Mouse (Mus musculus) heart, embryonic 16.5 days (tissue): ENCODE data around the gene Taf11. TPM values are rescaled to one million over a fixed set of nuclear protein-coding genes. Genes with fewer than 3 reads are reported as not detected.

Experiments used
- ATAC-seq: fragments of 200-750 bp; cut with Nextera tagmentation; replicated peaks from 2 replicates; pipeline ENCODE4 v1.8.0; 2017; ENCODE audit warnings: moderate number of reproducible peaks; ENCODE audit not compliant: insufficient read depth, low FRiP score; ENCODE audit errors: extremely low read depth
- H3K27ac ChIP-seq: fragments of 300-500 bp; sonication (generic); 2 replicates; pipeline ENCODE4 v1.5.1; 2014; ENCODE audit warnings: mild to moderate bottlenecking, low read length, control low read depth, moderate library complexity
- H3K27me3 ChIP-seq: fragments of 300-500 bp; sonication (generic); 2 replicates; pipeline ENCODE4 v1.6.1; 2014; ENCODE audit warnings: low read length, mixed read lengths; ENCODE audit not compliant: control insufficient read depth, insufficient read depth
- H3K36me3 ChIP-seq: fragments of 300-500 bp; sonication (generic); 2 replicates; pipeline ENCODE4 v1.6.1; 2014; ENCODE audit not compliant: control insufficient read depth, insufficient read depth
- H3K4me1 ChIP-seq: fragments of 300-500 bp; sonication (generic); 2 replicates; pipeline ENCODE4 v1.6.1; 2014; ENCODE audit warnings: low read length, mixed read lengths; ENCODE audit not compliant: control insufficient read depth, insufficient read depth
- H3K4me2 ChIP-seq: fragments of 300-500 bp; sonication (generic); 2 replicates; pipeline ENCODE4 v1.6.1; 2014; ENCODE audit warnings: low read depth, mild to moderate bottlenecking, control low read depth, low read length
- H3K4me3 ChIP-seq: fragments of 300-500 bp; sonication (generic); 2 replicates; pipeline ENCODE4 v1.5.1; 2014; ENCODE audit warnings: mild to moderate bottlenecking, control low read depth, low read length
- H3K9ac ChIP-seq: fragments of 300-500 bp; sonication (generic); 2 replicates; pipeline ENCODE4 v1.6.1; 2014; ENCODE audit warnings: low read length, control low read depth
- H3K9me3 ChIP-seq: fragments of 300-500 bp; sonication (generic); replicated peaks from 2 replicates; pipeline ENCODE4 v1.6.1; 2016; ENCODE audit warnings: low read length; ENCODE audit not compliant: control insufficient read depth
- WGBS: fragments of 180-500 bp; shearing (Covaris S2); extraction: QIAGEN DNeasy Blood & Tissue Kit; methylation state at CpG from one replicate; pipeline ENCODE4 v1.1.7; 2014; 5-methylcytosine and 5-hydroxymethylcytosine counted together
- polyA plus RNA-seq: library from polyadenylated mRNA; unstranded; fragments of >200 nt; fragmentation: Nextera tagmentation; extraction: Ambion mirVana; gene quantifications from 2 replicates; pipeline ENCODE4 v1.2.1, GENCODE M21; 2015

Taf11 gene
- polyA plus RNA-seq, 1 experiment from 2014 or later = 49.9 TPM

GRCm38 (mm10) chr17:27941698-27942097 is 32.1 kb upstream of the Taf11 start:
- H3K27ac ChIP-seq = no peak overlapping the region
- no peaks in the 10 kb centered on the region for H3K36me3 ChIP-seq
- no peaks in the 10 kb centered on the region for H3K27me3 ChIP-seq
- H3K4me1 ChIP-seq = peaks cover 54% of the 10 kb centered on the region
- no peak overlapping the region for H3K4me2 ChIP-seq
- WGBS = 56% methylated on average over 2 of the region's 2 CpGs
- no peak overlapping the region for H3K9ac ChIP-seq
- H3K4me3 ChIP-seq = no peak overlapping the region
- ATAC-seq = no peak
- H3K9me3 ChIP-seq = no peaks in the 10 kb centered on the region

GRCm38 (mm10) chr17:27941178-27941577 is 31.5 kb upstream of the Taf11 start:
- Histone ChIP-seq H3K4me3 (no peak overlapping the region), H3K4me2 (no peak overlapping the region), H3K27me3 (no peaks in the 10 kb centered on the region), H3K27ac (no peak overlapping the region), H3K36me3 (no peaks in the 10 kb centered on the region), H3K9me3 (no peaks in the 10 kb centered on the region), H3K9ac (no peak overlapping the region), H3K4me1 (peaks cover 49% of the 10 kb centered on the region)
- no peak for ATAC-seq
- 63% methylated on average over 5 of the region's 5 CpGs for WGBS

- Histone ChIP-seq H3K4me1 (peaks cover 40% of the 10 kb centered on the region), H3K4me3 (no peak overlapping the region), H3K27me3 (no peaks in the 10 kb centered on the region), H3K9me3 (no peaks in the 10 kb centered on the region), H3K27ac (peak overlapping the region; percentile 7; the same call in 1 of the 2 replicates), H3K9ac (peak overlapping the region; percentile 17; the same call in 1 of the 2 replicates), H3K36me3 (no peaks in the 10 kb centered on the region), H3K4me2 (no peak overlapping the region)
- 75% methylated on average over 4 of the region's 4 CpGs for WGBS
- no peak for ATAC-seq
Observed at GRCm38 (mm10) chr17:27940352-27940751, 30.7 kb upstream of the Taf11 start.

GRCm38 (mm10) chr17:27939028-27939427 is 29.4 kb upstream of the Taf11 start:
- H3K36me3 ChIP-seq = no peaks in the 10 kb centered on the region
- WGBS = 60% methylated on average over 5 of the region's 5 CpGs
- H3K9me3 ChIP-seq = no peaks in the 10 kb centered on the region
- 0 out of 2 replicates have a peak overlapping the region, but pooled peaks have one; percentile 5 for H3K4me2 ChIP-seq
- ATAC-seq = no peak
- 0 out of 2 replicates have a peak overlapping the region, but pooled peaks have one; percentile 33 for H3K9ac ChIP-seq
- H3K4me1 ChIP-seq = peaks cover 39% of the 10 kb centered on the region
- no peaks in the 10 kb centered on the region for H3K27me3 ChIP-seq
- H3K4me3 ChIP-seq = no peak overlapping the region
- peak overlapping the region; percentile 66 for H3K27ac ChIP-seq

- H3K27me3 ChIP-seq = no peaks in the 10 kb centered on the region
- WGBS = 56% methylated on average over 12 of the region's 12 CpGs
- H3K9ac ChIP-seq = no peak overlapping the region
- peaks cover 39% of the 10 kb centered on the region for H3K4me1 ChIP-seq
- H3K36me3 ChIP-seq = no peaks in the 10 kb centered on the region
- 0 out of 2 replicates have a peak, but pooled peaks have one; percentile 28 for ATAC-seq
- no peak overlapping the region for H3K4me3 ChIP-seq
- peak overlapping the region; percentile 66 for H3K27ac ChIP-seq
- no peaks in the 10 kb centered on the region for H3K9me3 ChIP-seq
- H3K4me2 ChIP-seq = no peak overlapping the region
Observed at GRCm38 (mm10) chr17:27938121-27938754, 28.6 kb upstream of the Taf11 start.

- peaks cover 39% of the 10 kb centered on the region for H3K4me1 ChIP-seq
- no peak for ATAC-seq
- 83% methylated on average over 4 of the region's 4 CpGs for WGBS
- H3K27me3 ChIP-seq = no peaks in the 10 kb centered on the region
- H3K9ac ChIP-seq = no peak overlapping the region
- no peak overlapping the region for H3K4me3 ChIP-seq
- H3K9me3 ChIP-seq = no peaks in the 10 kb centered on the region
- H3K4me2 ChIP-seq = no peak overlapping the region
- H3K36me3 ChIP-seq = no peaks in the 10 kb centered on the region
- no peak overlapping the region for H3K27ac ChIP-seq
Observed at GRCm38 (mm10) chr17:27937054-27937615, 27.5 kb upstream of the Taf11 start.

- peaks cover 24% of the 10 kb centered on the region for H3K4me1 ChIP-seq
- no peak for ATAC-seq
- 66% methylated on average over 3 of the region's 3 CpGs for WGBS
- H3K27ac ChIP-seq = no peak overlapping the region
- H3K4me2 ChIP-seq = no peak overlapping the region
- H3K9ac ChIP-seq = no peak overlapping the region
- H3K36me3 ChIP-seq = no peaks in the 10 kb centered on the region
- no peaks in the 10 kb centered on the region for H3K27me3 ChIP-seq
- H3K9me3 ChIP-seq = no peaks in the 10 kb centered on the region
- H3K4me3 ChIP-seq = no peak overlapping the region
Observed at GRCm38 (mm10) chr17:27935091-27935490, 25.4 kb upstream of the Taf11 start.

GRCm38 (mm10) chr17:27934136-27934910 is 24.7 kb upstream of the Taf11 start:
- H3K36me3 ChIP-seq = no peaks in the 10 kb centered on the region
- no peaks in the 10 kb centered on the region for H3K27me3 ChIP-seq
- no peak overlapping the region for H3K27ac ChIP-seq
- H3K4me1 ChIP-seq = peaks cover 16% of the 10 kb centered on the region
- H3K4me2 ChIP-seq = no peak overlapping the region
- H3K4me3 ChIP-seq = no peak overlapping the region
- H3K9me3 ChIP-seq = no peaks in the 10 kb centered on the region
- ATAC-seq = no peak
- H3K9ac ChIP-seq = no peak overlapping the region
- 81% methylated on average over 10 of the region's 10 CpGs for WGBS

GRCm38 (mm10) chr17:27931826-27932225 is 22.2 kb upstream of the Taf11 start:
- Histone ChIP-seq H3K36me3 (no peaks in the 10 kb centered on the region), H3K4me1 (peaks cover 6% of the 10 kb centered on the region), H3K9ac (no peak overlapping the region), H3K4me2 (no peak overlapping the region), H3K27ac (no peak overlapping the region), H3K4me3 (no peak overlapping the region), H3K9me3 (no peaks in the 10 kb centered on the region), H3K27me3 (no peaks in the 10 kb centered on the region)
- 76% methylated on average over 4 of the region's 4 CpGs for WGBS
- ATAC-seq = no peak
